Mouse (Mus musculus): Measurements from ENCODE around the gene Ube2q2.
"Not testable (repeated sequence)": the region's sequence is repeated elsewhere in the genome, so short reads cannot be mapped to it uniquely, and the experiment has no call there.

The Ube2q2 gene

GRCm38 (mm10) chr9:55241863-55242685, 93.4 kb downstream of the Ube2q2 start:
- DNase-seq (ENCODE audit: low spot score), result no peak

- DNase-seq (ENCODE audit: low spot score), result no peak
Observed at GRCm38 (mm10) chr9:55243280-55243679, 94.6 kb downstream of the Ube2q2 start.

GRCm38 (mm10) chr9:55244079-55244478, 95.4 kb downstream of the Ube2q2 start:
- no peak for DNase-seq (ENCODE audit: low spot score)

DNA sequence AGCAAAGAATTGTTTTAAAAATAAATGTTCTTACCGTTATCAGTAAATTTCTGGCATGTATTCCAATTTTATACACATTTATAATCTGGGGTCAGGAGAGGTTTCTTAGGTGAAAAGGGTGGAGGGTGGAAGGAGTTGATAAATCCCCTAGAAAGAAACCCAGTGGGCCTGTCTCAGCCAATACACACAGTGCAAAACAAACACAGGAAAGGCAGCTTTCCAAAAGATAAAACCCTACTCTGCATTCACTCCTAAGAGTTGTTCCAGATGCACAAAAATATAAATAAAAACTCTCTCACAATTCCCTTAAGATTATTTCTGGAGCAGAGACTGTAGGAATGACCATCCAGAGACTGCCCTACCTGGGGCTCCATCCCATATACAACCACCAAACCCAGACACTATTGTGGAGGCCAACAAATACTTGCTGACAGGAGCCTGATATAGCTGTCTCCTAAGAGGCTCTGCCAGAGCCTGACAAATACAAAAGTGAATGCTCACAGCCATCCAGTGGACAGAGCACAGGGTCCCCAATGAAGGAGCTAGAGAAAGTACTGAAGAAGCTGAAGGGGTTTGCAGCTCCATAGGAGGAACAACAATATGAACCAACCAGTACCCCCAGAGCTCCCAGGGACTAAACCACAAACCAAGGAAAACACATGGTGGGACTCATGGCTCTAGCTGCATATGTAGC, 96.5 kb downstream of the Ube2q2 start:
- DNase-seq (ENCODE audit: low spot score), result not testable (repeated sequence)

DNA sequence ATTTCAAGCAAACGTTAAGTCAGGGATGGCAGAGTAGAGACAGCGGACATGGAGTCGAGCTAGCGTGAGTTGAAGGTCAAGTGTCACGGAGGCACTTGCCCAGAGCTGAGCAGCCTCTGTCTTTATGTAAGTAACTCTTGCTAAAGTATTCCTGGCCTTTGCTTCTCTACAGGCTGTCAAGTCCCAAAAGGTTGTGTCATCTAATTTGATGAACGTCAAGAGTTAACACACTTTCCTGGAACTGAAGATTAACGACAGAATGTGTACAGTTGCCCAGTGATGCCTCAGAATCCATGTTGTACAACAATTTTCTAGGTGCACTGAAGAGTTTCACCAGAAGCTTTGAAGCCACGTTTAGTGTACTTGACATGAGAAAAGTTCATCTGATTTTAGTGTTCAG, 97.8 kb downstream of the Ube2q2 start:
- no peak for DNase-seq (ENCODE audit: low spot score)

DNA sequence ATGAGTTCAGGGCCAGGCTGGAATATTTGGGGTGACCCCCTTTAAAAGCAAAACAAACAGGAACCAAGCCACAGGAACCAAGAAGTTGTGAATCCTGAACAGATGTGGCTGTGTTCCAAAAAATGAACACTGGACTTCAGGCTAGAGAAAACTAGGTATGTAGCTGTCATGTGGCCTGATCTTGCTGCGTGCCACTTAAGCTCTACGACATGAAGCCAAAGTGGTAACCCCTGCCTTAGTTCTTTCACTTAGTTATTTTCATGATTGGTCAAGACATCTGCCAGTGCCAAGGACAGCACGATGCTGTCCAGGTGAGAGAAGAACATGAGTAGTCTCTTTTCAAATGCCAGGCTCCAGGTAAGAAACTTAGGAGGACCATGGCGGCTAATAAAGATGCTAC, 98.3 kb downstream of the Ube2q2 start:
- DNase-seq (ENCODE audit: low spot score), result no peak

GRCm38 (mm10) chr9:55248465-55248864, 99.8 kb downstream of the Ube2q2 start:
- DNase-seq (ENCODE audit: low spot score), result no peak

GRCm38 (mm10) chr9:55250595-55251247, 102.1 kb downstream of the Ube2q2 start:
- DNase-seq (ENCODE audit: low spot score), result no peak

DNA sequence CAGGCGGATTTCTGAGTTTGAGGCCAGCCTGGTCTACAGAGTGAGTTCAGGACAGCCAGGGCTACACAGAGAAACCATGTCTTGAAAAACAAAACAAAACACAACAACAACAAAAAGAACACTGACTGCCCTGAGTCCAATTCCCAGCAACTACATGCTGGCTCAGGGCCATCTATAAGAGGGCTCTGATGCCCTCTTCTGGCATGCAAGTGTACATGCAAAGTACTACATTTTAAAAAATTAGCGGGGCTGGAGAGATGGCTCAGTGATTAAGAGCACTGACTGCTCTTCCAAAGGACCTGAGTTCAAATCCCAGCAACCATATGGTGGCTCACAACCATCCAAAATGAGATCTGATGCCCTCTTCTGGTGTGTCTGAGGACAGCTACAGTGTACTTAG, 103.4 kb downstream of the Ube2q2 start:
- DNase-seq (ENCODE audit: low spot score), result not testable (repeated sequence)

DNA sequence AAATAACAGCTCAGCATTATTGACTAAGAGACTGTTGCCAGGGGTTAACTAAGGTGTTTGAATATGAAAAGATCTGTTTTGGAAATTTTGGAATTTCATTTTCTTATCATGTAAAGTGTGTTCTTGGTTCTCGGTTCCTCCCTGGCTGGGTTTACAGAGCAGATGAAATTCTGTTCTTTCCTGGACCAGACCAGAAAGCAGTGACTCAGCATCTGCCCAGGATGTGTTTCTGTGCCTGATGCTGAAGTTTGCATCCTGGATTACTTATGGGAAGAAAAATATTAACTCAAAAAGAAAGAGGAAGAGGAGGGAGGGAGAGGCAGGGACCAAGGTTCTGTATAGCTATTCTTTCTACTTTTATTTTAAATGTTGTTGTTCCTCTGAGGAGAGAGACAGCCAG, 105.2 kb downstream of the Ube2q2 start:
- DNase-seq (ENCODE audit: low spot score), result no peak

- no peak for DNase-seq (ENCODE audit: low spot score)
Observed at GRCm38 (mm10) chr9:55255056-55255455, 106.4 kb downstream of the Ube2q2 start.

DNA sequence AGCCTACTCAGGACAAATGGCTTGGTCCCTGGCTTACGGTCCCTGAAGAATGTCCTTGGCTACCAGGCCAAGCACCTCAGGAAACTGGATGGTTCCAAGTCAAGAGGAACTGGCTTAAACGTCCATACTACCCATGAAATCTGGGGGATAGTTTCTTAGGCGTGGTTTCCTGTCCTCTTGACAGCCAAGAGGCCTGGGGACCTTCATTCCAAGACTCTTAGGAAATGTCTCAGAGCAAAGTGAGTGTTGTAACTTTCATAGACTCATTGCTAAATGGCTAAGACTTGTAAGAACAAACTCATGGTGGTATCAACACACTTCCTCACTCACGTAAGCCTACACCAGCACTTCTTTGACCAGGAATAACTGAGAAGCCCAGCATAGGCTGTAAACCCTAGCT, 107.0 kb downstream of the Ube2q2 start:
- DNase-seq (ENCODE audit: low spot score), result no peak

GRCm38 (mm10) chr9:55257105-55257504, 108.5 kb downstream of the Ube2q2 start:
- no peak for DNase-seq (ENCODE audit: low spot score)
